Mouse (Mus musculus) olfactory bulb, adult 2 months (tissue): ENCODE measurements at regions not wholly inside any gene's neighbourhood (a gene's known extent, or its start where the extent isn't known, plus 50 kb on each side); places are given as distances from the start of the nearest gene placed in this dataset.

Source experiments
- H3K27ac ChIP-seq: fragments of 200-500 bp; 2 replicates; pipeline ENCODE4 v1.5.1; 2012; ENCODE audit warnings: low read depth, low read length; ENCODE audit not compliant: insufficient read depth
- H3K4me1 ChIP-seq: fragments of 200-500 bp; 2 replicates; pipeline ENCODE4 v1.6.1; 2012; ENCODE audit warnings: low read length; ENCODE audit not compliant: control insufficient read depth, insufficient read depth
- H3K4me3 ChIP-seq: fragments of 200-500 bp; 2 replicates; pipeline ENCODE4 v1.5.1; 2012; ENCODE audit warnings: mild to moderate bottlenecking, low read depth, low read length, moderate library complexity; ENCODE audit not compliant: insufficient read depth
- CTCF ChIP-seq: fragments of 200-500 bp; IDR thresholded peaks from 2 replicates; pipeline ENCODE4 v1.5.1; 2012; ENCODE audit warnings: low read depth, mild to moderate bottlenecking, low read length, moderate library complexity; ENCODE audit not compliant: insufficient read depth
- POLR2A ChIP-seq: fragments of 200-500 bp; IDR thresholded peaks from 2 replicates; pipeline ENCODE4 v1.6.1; 2012; ENCODE audit warnings: mild to moderate bottlenecking, low read depth, low read length, moderate library complexity; ENCODE audit not compliant: insufficient read depth
- WGBS: fragments of 180-500 bp; shearing (Covaris S2); methylation state at CpG from one replicate; pipeline ENCODE4 v1.1.7; 2018; 5-methylcytosine and 5-hydroxymethylcytosine counted together

GRCm38 (mm10) chr8:6658860-6659259 lies 1553.7 kb upstream of the Slc10a2 start:
- no peak overlapping the region for H3K4me3 ChIP-seq
- H3K27ac ChIP-seq, result no peak overlapping the region
- TF ChIP-seq CTCF, result no peak
- WGBS, result 85% methylated on average over 1 of the region's 1 CpGs
- H3K4me1 ChIP-seq, result no peaks in the 10 kb centered on the region

GRCm38 (mm10) chr8:6657451-6657990 lies 1552.4 kb upstream of the Slc10a2 start:
- Histone ChIP-seq H3K27ac (no peak overlapping the region), H3K4me1 (no peaks in the 10 kb centered on the region), H3K4me3 (no peak overlapping the region)
- WGBS, result 68% methylated on average over 3 of the region's 3 CpGs
- no peak for TF ChIP-seq CTCF
- TF ChIP-seq POLR2A, result no peak

- no peak for TF ChIP-seq CTCF
- no peak for TF ChIP-seq POLR2A
- Histone ChIP-seq H3K4me1 (no peaks in the 10 kb centered on the region), H3K27ac (no peak overlapping the region), H3K4me3 (no peak overlapping the region)
Measured at GRCm38 (mm10) chr8:6652180-6652579, 1547.0 kb upstream of the Slc10a2 start.

- Histone ChIP-seq H3K27ac (no peak overlapping the region), H3K4me3 (no peak overlapping the region), H3K4me1 (no peaks in the 10 kb centered on the region)
- no peak for TF ChIP-seq POLR2A
- no peak for TF ChIP-seq CTCF
Measured at GRCm38 (mm10) chr8:6648083-6648482, 1542.9 kb upstream of the Slc10a2 start.

DNA sequence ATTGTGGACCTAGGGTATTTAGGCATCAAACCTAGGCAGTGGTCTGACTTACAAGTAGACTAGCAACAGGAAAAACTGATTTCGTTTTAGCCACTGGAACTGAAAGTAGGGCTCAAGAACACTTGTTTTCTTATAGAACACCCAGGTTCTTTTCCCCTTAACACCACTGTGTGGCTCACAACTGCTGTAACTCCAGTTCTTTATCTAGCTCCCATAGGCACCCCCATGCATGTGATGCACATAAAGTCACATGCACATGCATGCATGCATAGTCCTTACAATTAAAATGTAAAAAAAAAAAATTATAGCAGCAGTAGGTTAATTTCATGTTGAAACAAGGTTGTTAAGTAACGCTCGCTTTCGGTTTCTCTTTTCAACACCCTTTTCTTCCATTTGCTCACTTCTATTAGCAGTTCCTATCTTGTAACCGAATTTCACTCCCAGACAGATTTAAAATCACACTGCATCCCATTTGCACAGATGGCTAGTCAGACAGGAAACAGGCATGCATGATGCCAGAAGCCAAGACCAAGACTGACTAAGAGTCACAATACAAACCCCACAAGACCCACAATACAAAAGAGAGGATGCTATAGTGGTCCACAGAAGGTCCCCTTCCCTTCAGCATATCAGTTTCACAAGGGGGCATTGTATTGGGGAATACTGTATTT lies 1540.3 kb upstream of the Slc10a2 start:
- H3K4me3 ChIP-seq, result no peak overlapping the region
- no peak overlapping the region for H3K27ac ChIP-seq
- no peak for TF ChIP-seq POLR2A
- TF ChIP-seq CTCF, result no peak
- 75% methylated on average over 5 of the region's 5 CpGs for WGBS
- H3K4me1 ChIP-seq, result no peaks in the 10 kb centered on the region

DNA sequence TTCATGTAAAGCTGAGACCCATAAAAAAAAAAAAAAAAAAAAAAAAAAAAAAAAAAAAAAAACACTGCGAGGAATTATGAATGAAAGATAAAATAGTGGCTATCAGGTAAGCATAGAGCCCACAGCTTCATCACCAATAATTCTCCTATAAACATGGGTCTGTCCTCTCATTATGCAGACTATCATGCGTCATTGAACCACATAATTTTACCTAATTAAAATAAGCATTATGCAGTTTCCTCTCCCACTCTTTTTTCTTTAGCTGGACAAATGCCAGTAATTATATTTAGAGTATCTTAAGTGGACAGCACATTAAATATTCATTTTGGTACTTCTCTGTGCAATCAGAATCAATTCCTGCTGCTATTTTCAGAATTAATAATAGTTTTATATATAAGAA lies 1539.2 kb upstream of the Slc10a2 start:
- H3K4me1 ChIP-seq, result no peaks in the 10 kb centered on the region
- TF ChIP-seq POLR2A (no peak), CTCF (no peak)
- H3K4me3 ChIP-seq, result no peak overlapping the region
- 56% methylated on average over 2 of the region's 2 CpGs for WGBS
- H3K27ac ChIP-seq, result no peak overlapping the region

GRCm38 (mm10) chr8:6627009-6627557 lies 1521.9 kb upstream of the Slc10a2 start:
- TF ChIP-seq POLR2A, result no peak
- TF ChIP-seq CTCF, result no peak
- H3K4me1 ChIP-seq, result no peaks in the 10 kb centered on the region
- no peak overlapping the region for H3K27ac ChIP-seq
- H3K4me3 ChIP-seq, result no peak overlapping the region
- 83% methylated on average over 8 of the region's 8 CpGs for WGBS

DNA sequence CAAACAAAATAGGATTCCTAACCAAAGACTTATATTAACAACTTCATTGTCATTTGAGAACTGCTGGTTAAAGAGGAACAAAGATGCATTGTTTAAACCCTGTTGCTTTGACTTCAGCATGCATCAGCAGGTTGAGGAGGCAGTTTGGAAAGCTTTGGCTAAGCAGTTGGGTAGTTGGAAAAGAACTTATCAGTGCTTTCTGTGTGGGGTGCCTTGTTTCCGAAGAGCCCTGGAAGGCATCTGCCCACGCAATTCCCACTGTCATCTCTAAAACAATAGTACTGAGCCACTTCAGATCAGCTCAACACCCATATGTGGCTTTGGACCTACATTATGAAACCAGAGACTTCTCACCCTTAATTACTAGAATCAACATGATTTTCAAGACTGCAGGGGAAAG lies 1503.7 kb upstream of the Slc10a2 start:
- TF ChIP-seq CTCF, result no peak
- no peak overlapping the region for H3K4me3 ChIP-seq
- no peak overlapping the region for H3K27ac ChIP-seq
- 46% methylated on average over 2 of the region's 2 CpGs for WGBS
- H3K4me1 ChIP-seq, result no peaks in the 10 kb centered on the region

DNA sequence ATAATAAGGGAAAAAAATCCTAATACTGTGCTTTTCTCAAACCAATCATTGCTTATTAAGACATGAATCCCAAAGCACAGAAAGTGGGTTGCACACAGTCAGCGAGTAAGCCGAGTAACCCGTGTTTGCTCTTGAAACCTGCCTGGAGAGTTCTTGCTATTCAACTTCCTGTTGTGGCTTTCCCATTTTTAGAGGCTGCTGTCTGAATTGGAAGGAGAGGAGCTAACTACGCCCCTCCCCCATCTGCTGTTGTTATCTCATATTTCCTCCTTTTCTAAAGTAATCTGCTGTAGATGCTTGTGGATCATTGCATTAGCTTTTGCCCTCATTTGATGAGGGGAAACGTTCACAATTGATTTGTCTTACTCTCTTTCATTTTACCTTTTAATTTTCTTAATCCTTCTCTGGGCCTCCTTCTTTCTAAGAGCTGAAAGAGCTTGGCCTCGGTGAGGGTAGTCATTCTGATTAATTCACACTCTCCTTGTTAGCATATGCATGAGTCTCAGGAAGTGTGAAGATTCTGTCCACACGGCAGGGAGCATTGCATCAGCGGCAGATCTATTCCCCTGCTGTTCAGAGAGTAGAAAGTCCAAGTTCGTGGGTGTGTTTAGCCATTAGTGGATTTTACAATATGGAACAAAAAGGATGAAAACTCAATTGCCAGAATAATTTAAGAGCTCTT lies 1501.8 kb upstream of the Slc10a2 start:
- H3K4me3 ChIP-seq, result no peak overlapping the region
- TF ChIP-seq CTCF, result no peak
- TF ChIP-seq POLR2A, result no peak
- no peak overlapping the region for H3K27ac ChIP-seq
- no peaks in the 10 kb centered on the region for H3K4me1 ChIP-seq
- 32% methylated on average over 9 of the region's 9 CpGs for WGBS
